Mouse (Mus musculus) midbrain, embryonic 15.5 days (tissue): ENCODE measurements at regions not wholly inside any gene's neighbourhood (a gene's known extent, or its start where the extent isn't known, plus 50 kb on each side); places are given as distances from the start of the nearest gene placed in this dataset.

Experiments
- ATAC-seq: fragments of 200-750 bp; cut with Nextera tagmentation; replicated peaks from 2 replicates; pipeline ENCODE4 v1.8.0; 2017; ENCODE audit warnings: moderate TSS enrichment
- H3K27ac ChIP-seq: fragments of 300-500 bp; sonication (generic); 2 replicates; pipeline ENCODE4 v1.5.1; 2015; ENCODE audit warnings: mild to moderate bottlenecking, inconsistent platforms
- H3K27me3 ChIP-seq: fragments of 300-500 bp; sonication (generic); replicated peaks from 2 replicates; pipeline ENCODE4 v1.6.1; 2015; ENCODE audit warnings: inconsistent platforms
- H3K36me3 ChIP-seq: fragments of 300-500 bp; sonication (generic); replicated peaks from 2 replicates; pipeline ENCODE4 v1.6.1; 2015; ENCODE audit warnings: inconsistent platforms
- H3K4me1 ChIP-seq: fragments of 300-500 bp; sonication (generic); 2 replicates; pipeline ENCODE4 v1.6.1; 2015; ENCODE audit warnings: inconsistent platforms
- H3K4me2 ChIP-seq: fragments of 300-500 bp; sonication (generic); 2 replicates; pipeline ENCODE4 v1.6.1; 2015; ENCODE audit warnings: inconsistent platforms, mild to moderate bottlenecking, moderate library complexity
- H3K4me3 ChIP-seq: fragments of 300-500 bp; sonication (generic); 2 replicates; pipeline ENCODE4 v1.5.1; 2015; ENCODE audit warnings: mild to moderate bottlenecking, inconsistent platforms
- H3K9ac ChIP-seq: fragments of 300-500 bp; sonication (generic); 2 replicates; pipeline ENCODE4 v1.6.1; 2015; ENCODE audit warnings: mild to moderate bottlenecking, inconsistent platforms
- H3K9me3 ChIP-seq: fragments of 300-500 bp; sonication (generic); 2 replicates; pipeline ENCODE4 v1.6.1; 2016; ENCODE audit warnings: inconsistent platforms
- WGBS: fragments of 180-500 bp; shearing (Covaris S2); methylation state at CpG from one replicate; pipeline ENCODE4 v1.1.7; 2015; ENCODE audit warnings: mixed read lengths; 5-methylcytosine and 5-hydroxymethylcytosine counted together

- H3K36me3 ChIP-seq: no peaks in the 10 kb centered on the region
- no peak for ATAC-seq
- H3K4me1 ChIP-seq: no peaks in the 10 kb centered on the region
- H3K4me2 ChIP-seq: no peak overlapping the region
- no peak overlapping the region for H3K27ac ChIP-seq
- WGBS: 67% methylated on average over 1 of the region's 1 CpGs
- H3K4me3 ChIP-seq: no peak overlapping the region
- H3K9me3 ChIP-seq: no peaks in the 10 kb centered on the region
- no peak overlapping the region for H3K9ac ChIP-seq
- no peaks in the 10 kb centered on the region for H3K27me3 ChIP-seq
Measured at GRCm38 (mm10) chr4:5206394-5207099, 413.4 kb upstream of the Impad1 start.

GRCm38 (mm10) chr4:5205328-5206208 lies 412.4 kb upstream of the Impad1 start:
- H3K4me2 ChIP-seq: no peak overlapping the region
- 56% methylated on average over 7 of the region's 7 CpGs for WGBS
- no peak overlapping the region for H3K4me3 ChIP-seq

GRCm38 (mm10) chr4:5194272-5194671 lies 401.1 kb upstream of the Impad1 start:
- H3K27ac ChIP-seq: no peak overlapping the region
- no peaks in the 10 kb centered on the region for H3K9me3 ChIP-seq
- no peaks in the 10 kb centered on the region for H3K36me3 ChIP-seq
- H3K4me1 ChIP-seq: no peaks in the 10 kb centered on the region
- peak; percentile 69 for ATAC-seq
- H3K9ac ChIP-seq: no peak overlapping the region
- H3K4me3 ChIP-seq: no peak overlapping the region
- H3K4me2 ChIP-seq: no peak overlapping the region
- no peaks in the 10 kb centered on the region for H3K27me3 ChIP-seq
- 14% methylated on average over 3 of the region's 3 CpGs for WGBS

More at GRCm38 (mm10) chr4:5205328-5206208, 412.4 kb upstream of the Impad1 start:
- no peak overlapping the region for H3K27ac ChIP-seq
- ATAC-seq: peak; percentile 70
- no peak overlapping the region for H3K9ac ChIP-seq
- no peaks in the 10 kb centered on the region for H3K4me1 ChIP-seq
- no peaks in the 10 kb centered on the region for H3K9me3 ChIP-seq
- no peaks in the 10 kb centered on the region for H3K27me3 ChIP-seq
- H3K36me3 ChIP-seq: no peaks in the 10 kb centered on the region

GRCm38 (mm10) chr4:5181591-5181990 lies 388.4 kb upstream of the Impad1 start:
- ATAC-seq: no peak
- Histone ChIP-seq H3K36me3 (no peaks in the 10 kb centered on the region), H3K9ac (no peak overlapping the region), H3K4me1 (0 out of 2 replicates have a peak, but pooled peaks cover 4% of the 10 kb centered on the region), H3K9me3 (no peaks in the 10 kb centered on the region), H3K27me3 (no peaks in the 10 kb centered on the region), H3K4me2 (no peak overlapping the region), H3K27ac (no peak overlapping the region), H3K4me3 (no peak overlapping the region)
- WGBS: 93% methylated on average over 1 of the region's 1 CpGs

- 45% methylated on average over 11 of the region's 11 CpGs for WGBS
- Histone ChIP-seq H3K4me2 (no peak overlapping the region), H3K27ac (no peak overlapping the region), H3K4me1 (0 out of 2 replicates have a peak, but pooled peaks cover 4% of the 10 kb centered on the region), H3K4me3 (no peak overlapping the region), H3K36me3 (no peaks in the 10 kb centered on the region), H3K9ac (no peak overlapping the region), H3K9me3 (no peaks in the 10 kb centered on the region), H3K27me3 (no peaks in the 10 kb centered on the region)
- ATAC-seq: peak; percentile 86
Measured at GRCm38 (mm10) chr4:5178991-5179693, 386.0 kb upstream of the Impad1 start.

GRCm38 (mm10) chr4:5165263-5165662 lies 372.1 kb upstream of the Impad1 start:
- Histone ChIP-seq H3K4me2 (no peak overlapping the region), H3K9me3 (no peaks in the 10 kb centered on the region), H3K4me1 (no peaks in the 10 kb centered on the region), H3K27me3 (no peaks in the 10 kb centered on the region), H3K27ac (no peak overlapping the region), H3K9ac (no peak overlapping the region), H3K4me3 (no peak overlapping the region), H3K36me3 (no peaks in the 10 kb centered on the region)
- ATAC-seq: no peak
- WGBS: 98% methylated on average over 1 of the region's 1 CpGs

- 75% methylated on average over 1 of the region's 1 CpGs for WGBS
- no peak overlapping the region for H3K27ac ChIP-seq
- H3K4me3 ChIP-seq: no peak overlapping the region
- no peak for ATAC-seq
- H3K27me3 ChIP-seq: no peaks in the 10 kb centered on the region
- no peaks in the 10 kb centered on the region for H3K9me3 ChIP-seq
- H3K4me1 ChIP-seq: no peaks in the 10 kb centered on the region
- H3K4me2 ChIP-seq: no peak overlapping the region
- H3K9ac ChIP-seq: no peak overlapping the region
- no peaks in the 10 kb centered on the region for H3K36me3 ChIP-seq
Measured at GRCm38 (mm10) chr4:5160931-5161330, 367.8 kb upstream of the Impad1 start.

- no peak overlapping the region for H3K9ac ChIP-seq
Measured at GRCm38 (mm10) chr4:5130726-5131125, 337.6 kb upstream of the Impad1 start.

GRCm38 (mm10) chr4:5126059-5126458 lies 332.9 kb upstream of the Impad1 start:
- H3K27me3 ChIP-seq: no peaks in the 10 kb centered on the region
- no peaks in the 10 kb centered on the region for H3K9me3 ChIP-seq
- ATAC-seq: no peak
- H3K9ac ChIP-seq: no peak overlapping the region
- H3K27ac ChIP-seq: no peak overlapping the region
- 78% methylated on average over 2 of the region's 2 CpGs for WGBS
- no peaks in the 10 kb centered on the region for H3K4me1 ChIP-seq
- H3K36me3 ChIP-seq: no peaks in the 10 kb centered on the region
- H3K4me2 ChIP-seq: no peak overlapping the region
- H3K4me3 ChIP-seq: no peak overlapping the region

More at GRCm38 (mm10) chr4:5130726-5131125, 337.6 kb upstream of the Impad1 start:
- Histone ChIP-seq H3K4me2 (no peak overlapping the region), H3K4me1 (no peaks in the 10 kb centered on the region), H3K27ac (no peak overlapping the region), H3K9me3 (no peaks in the 10 kb centered on the region), H3K4me3 (no peak overlapping the region), H3K27me3 (no peaks in the 10 kb centered on the region), H3K36me3 (no peaks in the 10 kb centered on the region)
- no peak for ATAC-seq
- WGBS: 74% methylated on average over 3 of the region's 3 CpGs

GRCm38 (mm10) chr4:5098411-5098810 lies 305.3 kb upstream of the Impad1 start:
- WGBS: 86% methylated on average over 3 of the region's 3 CpGs
- no peaks in the 10 kb centered on the region for H3K9me3 ChIP-seq
- no peak overlapping the region for H3K27ac ChIP-seq
- no peak for ATAC-seq
- H3K4me1 ChIP-seq: no peaks in the 10 kb centered on the region
- H3K9ac ChIP-seq: no peak overlapping the region
- no peaks in the 10 kb centered on the region for H3K36me3 ChIP-seq
- H3K27me3 ChIP-seq: no peaks in the 10 kb centered on the region
- no peak overlapping the region for H3K4me3 ChIP-seq
- no peak overlapping the region for H3K4me2 ChIP-seq

- H3K27ac ChIP-seq: no peak overlapping the region
- no peaks in the 10 kb centered on the region for H3K27me3 ChIP-seq
- H3K36me3 ChIP-seq: no peaks in the 10 kb centered on the region
- H3K9ac ChIP-seq: no peak overlapping the region
- no peaks in the 10 kb centered on the region for H3K9me3 ChIP-seq
- H3K4me1 ChIP-seq: no peaks in the 10 kb centered on the region
- 66% methylated on average over 3 of the region's 3 CpGs for whole genome bisulfite sequencing
- H3K4me2 ChIP-seq: no peak overlapping the region
- ATAC-seq: no peak
- no peak overlapping the region for H3K4me3 ChIP-seq
Measured at GRCm38 (mm10) chr4:5078723-5079122, 285.6 kb upstream of the Impad1 start.

GRCm38 (mm10) chr4:5074754-5075153 lies 281.6 kb upstream of the Impad1 start:
- H3K36me3 ChIP-seq: no peaks in the 10 kb centered on the region
- H3K4me2 ChIP-seq: no peak overlapping the region
- H3K9me3 ChIP-seq: no peaks in the 10 kb centered on the region
- 95% methylated on average over 1 of the region's 1 CpGs for WGBS
- no peaks in the 10 kb centered on the region for H3K4me1 ChIP-seq
- no peak overlapping the region for H3K27ac ChIP-seq
- H3K9ac ChIP-seq: no peak overlapping the region
- no peak for ATAC-seq
- no peaks in the 10 kb centered on the region for H3K27me3 ChIP-seq
- no peak overlapping the region for H3K4me3 ChIP-seq
